Comparison of ENCODE assay signal across 30 mouse cellular contexts in genomic region chr9:115893131-115893530, GRCm38 (mm10). TPM values are rescaled to one million over a fixed set of nuclear protein-coding genes. Genes with fewer than 3 reads are reported as not detected.
A peak's percentile ranks its signal among the peaks of the same experiment; 100 is the strongest.
DNase-seq lines count a peak whose midpoint lies in the region; ATAC-seq and TF ChIP-seq lines count a peak whose summit lies in the region.
"Had no signal": no experiment of that assay in that cellular context is flagged by ENCODE, and none has a peak within 500 bp of the region (broad histone marks: within the 10 kb centered on the region; RNA-seq: fewer than 3 reads in every experiment).

No protein-coding gene starts in this region.

- ATAC-seq in embryonic facial prominence, embryonic 11.5 days (replicated peaks; ENCODE audit: insufficient number of reproducible peaks, low FRiP score, low TSS enrichment, low read depth): no peak
- 0 out of 2 replicates have a peak, but pooled peaks have one; percentile 11 for ATAC-seq in heart, postnatal 0 days (ENCODE audit: insufficient read depth, low read depth)
- no peak for ATAC-seq in midbrain, postnatal 0 days (ENCODE audit: low FRiP score)
- ATAC-seq in midbrain, embryonic 13.5 days: no peak
- ATAC-seq: forebrain, embryonic 14.5 days; forebrain, postnatal 0 days; hindbrain, embryonic 16.5 days; inflammation-experienced regulatory T-cells, adult 6 months; Patski had no signal

- no peak overlapping the region for H3K27ac ChIP-seq in embryonic facial prominence, embryonic 11.5 days (replicated peaks; ENCODE audit: low read depth, low read length)
- no peak overlapping the region for H3K27ac ChIP-seq in embryonic facial prominence, embryonic 10.5 days (replicated peaks)
- no peak overlapping the region for H3K27ac ChIP-seq in heart, postnatal 0 days (ENCODE audit: low read depth)
- H3K27ac ChIP-seq in midbrain, postnatal 0 days (ENCODE audit: low read depth, low read length): no peak overlapping the region
- no peak overlapping the region for H3K27ac ChIP-seq in midbrain, embryonic 13.5 days
- H3K27ac ChIP-seq: embryonic facial prominence, embryonic 12.5 days; embryonic facial prominence, embryonic 15.5 days; gastrocnemius, adult 2 months; hindbrain, embryonic 12.5 days had no signal

- H3K9me3 ChIP-seq in embryonic facial prominence, embryonic 11.5 days (replicated peaks; ENCODE audit: control insufficient read depth, low read length): no peaks in the 10 kb centered on the region
- 0 out of 2 replicates have a peak, but pooled peaks cover 2% of the 10 kb centered on the region for H3K9me3 ChIP-seq in embryonic facial prominence, embryonic 10.5 days
- peaks cover 10% of the 10 kb centered on the region for H3K9me3 ChIP-seq in heart, postnatal 0 days (replicated peaks; ENCODE audit: control insufficient read depth, low read length)
- H3K9me3 ChIP-seq in midbrain, postnatal 0 days (ENCODE audit: low read length): 0 out of 2 replicates have a peak, but pooled peaks cover 4% of the 10 kb centered on the region
- peaks cover 8% of the 10 kb centered on the region; the same call in 1 of the 2 replicates for H3K9me3 ChIP-seq in midbrain, embryonic 13.5 days
- H3K9me3 ChIP-seq: embryonic facial prominence, embryonic 15.5 days; hindbrain, embryonic 12.5 days had no signal

- no peaks in the 10 kb centered on the region for H3K36me3 ChIP-seq in embryonic facial prominence, embryonic 11.5 days (replicated peaks; ENCODE audit: control insufficient read depth, insufficient read depth, low read depth, low read length)
- H3K36me3 ChIP-seq in embryonic facial prominence, embryonic 10.5 days (replicated peaks): no peaks in the 10 kb centered on the region
- no peaks in the 10 kb centered on the region for H3K36me3 ChIP-seq in heart, postnatal 0 days (replicated peaks; ENCODE audit: control insufficient read depth, insufficient read depth, low read length)
- H3K36me3 ChIP-seq in midbrain, postnatal 0 days (ENCODE audit: insufficient read depth, low read length): no peaks in the 10 kb centered on the region
- H3K36me3 ChIP-seq in midbrain, embryonic 13.5 days: no peaks in the 10 kb centered on the region
- H3K36me3 ChIP-seq: embryonic facial prominence, embryonic 12.5 days; embryonic facial prominence, embryonic 15.5 days; G1E; hindbrain, embryonic 12.5 days had no signal

- WGBS in embryonic facial prominence, embryonic 11.5 days: 75% methylated on average over 4 of the region's 4 CpGs
- WGBS in embryonic facial prominence, embryonic 10.5 days: 73% methylated on average over 4 of the region's 4 CpGs
- 76% methylated on average over 4 of the region's 4 CpGs for WGBS in heart, postnatal 0 days
- WGBS in midbrain, postnatal 0 days: 55% methylated on average over 4 of the region's 4 CpGs
- 68% methylated on average over 4 of the region's 4 CpGs for WGBS in midbrain, embryonic 13.5 days

- H3K4me3 ChIP-seq in embryonic facial prominence, embryonic 11.5 days (ENCODE audit: low read depth, low read length): no peak overlapping the region
- H3K4me3 ChIP-seq in embryonic facial prominence, embryonic 10.5 days: no peak overlapping the region
- no peak overlapping the region for H3K4me3 ChIP-seq in heart, postnatal 0 days (ENCODE audit: low read depth, low read length)
- H3K4me3 ChIP-seq in midbrain, postnatal 0 days (ENCODE audit: low read depth, low read length): no peak overlapping the region
- H3K4me3 ChIP-seq in midbrain, embryonic 13.5 days (replicated peaks): no peak overlapping the region
- H3K4me3 ChIP-seq: embryonic facial prominence, embryonic 12.5 days; embryonic facial prominence, embryonic 15.5 days; gastrocnemius, adult 2 months; hindbrain, embryonic 12.5 days had no signal

- H3K4me2 ChIP-seq in embryonic facial prominence, embryonic 11.5 days (ENCODE audit: low read depth, low read length): no peak overlapping the region
- H3K4me2 ChIP-seq in heart, postnatal 0 days (ENCODE audit: low read depth, low read length): no peak overlapping the region
- H3K4me2 ChIP-seq in midbrain, postnatal 0 days (ENCODE audit: low read depth, low read length, poor library complexity, severe bottlenecking): no peak overlapping the region
- no peak overlapping the region for H3K4me2 ChIP-seq in midbrain, embryonic 13.5 days (replicated peaks)
- H3K4me2 ChIP-seq: embryonic facial prominence, embryonic 12.5 days; embryonic facial prominence, embryonic 15.5 days; heart, embryonic 11.5 days; hindbrain, embryonic 12.5 days had no signal

- TF ChIP-seq EP300 in heart, postnatal 0 days (IDR thresholded peaks at IDR 0.05; ENCODE audit: low read depth): no peak

- no peaks in the 10 kb centered on the region for H3K27me3 ChIP-seq in embryonic facial prominence, embryonic 11.5 days (ENCODE audit: control insufficient read depth, insufficient read depth, low read length)
- no peaks in the 10 kb centered on the region for H3K27me3 ChIP-seq in embryonic facial prominence, embryonic 10.5 days (replicated peaks; ENCODE audit: low read depth, poor library complexity, severe bottlenecking)
- no peaks in the 10 kb centered on the region for H3K27me3 ChIP-seq in heart, postnatal 0 days (ENCODE audit: control insufficient read depth, insufficient read depth, low read length)
- H3K27me3 ChIP-seq in midbrain, postnatal 0 days (ENCODE audit: insufficient read depth, low read length): no peaks in the 10 kb centered on the region
- no peaks in the 10 kb centered on the region for H3K27me3 ChIP-seq in midbrain, embryonic 13.5 days
- H3K27me3 ChIP-seq: CH12.LX; embryonic facial prominence, embryonic 12.5 days; embryonic facial prominence, embryonic 15.5 days; hindbrain, embryonic 12.5 days; Patski had no signal

- no peaks in the 10 kb centered on the region for H3K4me1 ChIP-seq in embryonic facial prominence, embryonic 11.5 days (ENCODE audit: control insufficient read depth, insufficient read depth, low read length)
- no peaks in the 10 kb centered on the region for H3K4me1 ChIP-seq in embryonic facial prominence, embryonic 10.5 days
- H3K4me1 ChIP-seq in heart, postnatal 0 days (ENCODE audit: control insufficient read depth, insufficient read depth): peaks cover 7% of the 10 kb centered on the region
- no peaks in the 10 kb centered on the region for H3K4me1 ChIP-seq in midbrain, postnatal 0 days (ENCODE audit: insufficient read depth, low read length)
- no peaks in the 10 kb centered on the region for H3K4me1 ChIP-seq in midbrain, embryonic 13.5 days (replicated peaks)
- H3K4me1 ChIP-seq: embryonic facial prominence, embryonic 12.5 days; embryonic facial prominence, embryonic 15.5 days; hindbrain, embryonic 12.5 days had no signal

- TF ChIP-seq POLR2A in brain, embryonic 14.5 days (IDR thresholded peaks at IDR 0.05; ENCODE audit: borderline replicate concordance, extremely low read depth, insufficient read depth, insufficient read length, poor library complexity, severe bottlenecking): no peak

- H3K9ac ChIP-seq in embryonic facial prominence, embryonic 11.5 days (replicated peaks; ENCODE audit: low read length): no peak overlapping the region
- H3K9ac ChIP-seq in heart, postnatal 0 days (replicated peaks; ENCODE audit: low read depth, low read length): no peak overlapping the region
- no peak overlapping the region for H3K9ac ChIP-seq in midbrain, postnatal 0 days (replicated peaks; ENCODE audit: low read length, poor library complexity, severe bottlenecking)
- H3K9ac ChIP-seq in midbrain, embryonic 13.5 days (replicated peaks): no peak overlapping the region
- H3K9ac ChIP-seq: embryonic facial prominence, embryonic 12.5 days; embryonic facial prominence, embryonic 15.5 days; forebrain, postnatal 0 days; hindbrain, embryonic 12.5 days had no signal

- TF ChIP-seq CTCF in heart, postnatal 0 days (IDR thresholded peaks at IDR 0.05; ENCODE audit: low read depth): no peak
- no peak for TF ChIP-seq CTCF in midbrain, postnatal 0 days (IDR thresholded peaks at IDR 0.05)
- no peak for TF ChIP-seq CTCF in brain, embryonic 14.5 days (IDR thresholded peaks at IDR 0.05; ENCODE audit: borderline replicate concordance, extremely low read depth, insufficient read depth, insufficient read length)

- DNase-seq in embryonic facial prominence, embryonic 11.5 days (ENCODE audit: low spot score): peak; percentile 20
- no peak for DNase-seq in embryonic facial prominence, embryonic 10.5 days (ENCODE audit: low spot score)
- DNase-seq in heart, postnatal 0 days (ENCODE audit: low spot score): no peak
- no peak for DNase-seq in heart, adult 8-10 months (ENCODE audit: low spot score)
- DNase-seq in midbrain, postnatal 0 days (ENCODE audit: low spot score): peak; percentile 40
- peak; percentile 46 for DNase-seq in brain, embryonic 14.5 days (ENCODE audit: low read depth)
- DNase-seq: adrenal gland, adult 2 months; adrenal gland, postnatal 14 days; B cell, adult 2 months; cerebellum, adult 11-12 months; cerebellum, adult 8-10 months; cerebellum, postnatal 14 days; embryo, embryonic 11 days; forebrain, postnatal 0 days; gastrocnemius, adult 2 months; gastrocnemius, postnatal 14 days; heart, adult 18-20 months; heart, postnatal 10 days; kidney, adult 18-20 months had no signal

RNA-seq across cellular contexts. Expression of gene Gadl1, which starts 16.1 kb away (rescaled TPM):
- polyA plus RNA-seq in embryonic facial prominence, embryonic 11.5 days (2014; fragmentation: Nextera tagmentation; extraction: Ambion mirVana): 0.18 and 0.74 TPM in 2 replicates
- 0.35 and 0.43 TPM in 2 replicates for polyA plus RNA-seq in embryonic facial prominence, embryonic 10.5 days (2016; fragmentation: Nextera tagmentation; extraction: Ambion mirVana)
- 0.19 and 2.6 TPM in 2 replicates for total RNA-seq in heart, postnatal 0 days (2014; rRNA removed; ENCODE audit: low replicate concordance)
- polyA plus RNA-seq in heart, postnatal 0 days (2015; fragmentation: Nextera tagmentation; extraction: Ambion mirVana): 0.74 and 1.1 TPM in 2 replicates
- under 1 TPM in 1 of 4 experiments, not detected in 3; 0.20 TPM for total RNA-seq in heart, adult 8-10 months (2022)
- 0.14 and 0.44 TPM in 2 replicates for total RNA-seq in midbrain, postnatal 0 days (2014; rRNA removed)
- polyA plus RNA-seq in midbrain, postnatal 0 days (2015; fragmentation: Nextera tagmentation; extraction: Ambion mirVana): 0.21 and 0.31 TPM in 2 replicates
- 0.22 and 0.49 TPM in 2 replicates for polyA plus RNA-seq in midbrain, embryonic 13.5 days (2015; fragmentation: Nextera tagmentation; extraction: Ambion mirVana)
- polyA plus RNA-seq in brain, embryonic 14.5 days (2012; rRNA removed): 0.04 and 0.05 TPM in 2 replicates
- total RNA-seq: heart, adult 18-20 months had no signal
- polyA plus RNA-seq: G1E; inflammation-experienced regulatory T-cells, adult 6 months had no signal

Comparison
In these comparisons a context has a peak if more than half of its experiments do, and no peak if none do; other contexts are left out.
1. DNase-seq: peak in embryonic facial prominence, embryonic 11.5 days (single experiment), midbrain, postnatal 0 days (single experiment) and brain, embryonic 14.5 days (single experiment); none in embryonic facial prominence, embryonic 10.5 days (single experiment), heart, postnatal 0 days (single experiment) and heart, adult 8-10 months (single experiment).